Mouse (Mus musculus) forebrain, embryonic 16.5 days (tissue): Measurements from ENCODE around the gene Gnl2. TPM values are rescaled to one million over a fixed set of nuclear protein-coding genes. Genes with fewer than 3 reads are reported as not detected.

ENCODE experiments used
- ATAC-seq: fragments of 200-750 bp; cut with Nextera tagmentation; 2 replicates; pipeline ENCODE4 v1.8.0; 2017; ENCODE audit warnings: mild to moderate bottlenecking, moderate library complexity
- H3K27ac ChIP-seq: fragments of 300-500 bp; sonication (generic); 2 replicates; pipeline ENCODE4 v1.5.1; 2014; ENCODE audit warnings: low read length, control low read depth
- H3K27me3 ChIP-seq: fragments of 300-500 bp; sonication (generic); replicated peaks from 2 replicates; pipeline ENCODE4 v1.6.1; 2014; ENCODE audit warnings: low read length; ENCODE audit not compliant: control insufficient read depth, insufficient read depth
- H3K36me3 ChIP-seq: fragments of 300-500 bp; sonication (generic); 2 replicates; pipeline ENCODE4 v1.6.1; 2014; ENCODE audit not compliant: control insufficient read depth, insufficient read depth
- H3K4me1 ChIP-seq: fragments of 300-500 bp; sonication (generic); replicated peaks from 2 replicates; pipeline ENCODE4 v1.6.1; 2014; ENCODE audit warnings: low read length; ENCODE audit not compliant: control insufficient read depth, insufficient read depth
- H3K4me2 ChIP-seq: fragments of 300-500 bp; sonication (generic); 2 replicates; pipeline ENCODE4 v1.6.1; 2014; ENCODE audit warnings: mild to moderate bottlenecking, low read length, control low read depth
- H3K4me3 ChIP-seq: fragments of 300-500 bp; sonication (generic); replicated peaks from 2 replicates; pipeline ENCODE4 v1.5.1; 2014; ENCODE audit warnings: mild to moderate bottlenecking, low read length, control low read depth
- H3K9ac ChIP-seq: fragments of 300-500 bp; sonication (generic); replicated peaks from 2 replicates; pipeline ENCODE4 v1.6.1; 2014; ENCODE audit warnings: low read depth, low read length, control low read depth
- H3K9me3 ChIP-seq: fragments of 300-500 bp; sonication (generic); 2 replicates; pipeline ENCODE4 v1.6.1; 2016; ENCODE audit warnings: low read length; ENCODE audit not compliant: control insufficient read depth
- WGBS: fragments of 180-500 bp; shearing (Covaris S2); extraction: QIAGEN DNeasy Blood & Tissue Kit; methylation state at CpG from one replicate; pipeline ENCODE4 v1.1.7; 2014; 5-methylcytosine and 5-hydroxymethylcytosine counted together
- polyA plus RNA-seq: library from polyadenylated mRNA; unstranded; fragments of >200 nt; fragmentation: Nextera tagmentation; extraction: Ambion mirVana; gene quantifications from 2 replicates; pipeline ENCODE4 v1.2.1, GENCODE M21; 2015

The Gnl2 gene
- polyA plus RNA-seq, 1 experiment from 2014 or later: 107 TPM

GRCm38 (mm10) chr4:125065517-125066307 is 49.3 kb downstream of the Gnl2 start, which contains the start of gene Dnali1:
Dnali1 (minus strand) TSS chr4:125065703.
- Histone ChIP-seq H3K4me3 (peak within 1 kb of the TSS; percentile 74), H3K4me1 (peaks cover 16% of the 10 kb centered on the region), H3K4me2 (peak within 1 kb of the TSS; percentile 94), H3K27me3 (no peaks in the 10 kb centered on the region), H3K27ac (no peak within 1 kb of the TSS), H3K9me3 (no peaks in the 10 kb centered on the region), H3K9ac (peak within 1 kb of the TSS; percentile 72), H3K36me3 (peaks cover 1% of the 10 kb centered on the region; the same call in 1 of the 2 replicates)
- WGBS: 2% methylated on average over 26 of the region's 26 CpGs
- ATAC-seq: peak; percentile 39; the same call in 1 of the 2 replicates

- no peaks in the 10 kb centered on the region for H3K27me3 ChIP-seq
- H3K9me3 ChIP-seq: no peaks in the 10 kb centered on the region
- under 1% methylated on average over 77 of the region's 78 CpGs for WGBS
- H3K4me1 ChIP-seq: peaks cover 16% of the 10 kb centered on the region
- peak within 1 kb of the TSS; percentile 94 for H3K4me2 ChIP-seq
- peak within 1 kb of the TSS; percentile 74 for H3K4me3 ChIP-seq
- ATAC-seq: peak; percentile 97
- H3K9ac ChIP-seq: peak within 1 kb of the TSS; percentile 72
- no peak within 1 kb of the TSS for H3K27ac ChIP-seq
- peaks cover 11% of the 10 kb centered on the region; the same call in 1 of the 2 replicates for H3K36me3 ChIP-seq
Observed at GRCm38 (mm10) chr4:125066490-125067370, 50.3 kb downstream of the Gnl2 start, which contains the start of gene Snip1. Snip1 (plus strand) TSS chr4:125066672.

GRCm38 (mm10) chr4:125077700-125078099 is 61.3 kb downstream of the Gnl2 start:
- H3K9ac ChIP-seq: no peak overlapping the region
- ATAC-seq: no peak
- H3K36me3 ChIP-seq: peaks cover 15% of the 10 kb centered on the region
- no peaks in the 10 kb centered on the region for H3K27me3 ChIP-seq
- no peak overlapping the region for H3K4me3 ChIP-seq
- 92% methylated on average over 2 of the region's 2 CpGs for WGBS
- H3K4me1 ChIP-seq: no peaks in the 10 kb centered on the region
- no peak overlapping the region for H3K4me2 ChIP-seq
- no peaks in the 10 kb centered on the region for H3K9me3 ChIP-seq
- H3K27ac ChIP-seq: no peak overlapping the region

GRCm38 (mm10) chr4:125078698-125079097 is 62.3 kb downstream of the Gnl2 start:
- Histone ChIP-seq H3K36me3 (peaks cover 6% of the 10 kb centered on the region; the same call in 1 of the 2 replicates), H3K27ac (no peak overlapping the region), H3K27me3 (no peaks in the 10 kb centered on the region), H3K4me3 (no peak overlapping the region), H3K9ac (no peak overlapping the region), H3K4me1 (no peaks in the 10 kb centered on the region; the same call in 1 of the 2 replicates), H3K9me3 (no peaks in the 10 kb centered on the region), H3K4me2 (no peak overlapping the region)
- no peak for ATAC-seq
- 91% methylated on average over 2 of the region's 2 CpGs for WGBS

GRCm38 (mm10) chr4:125084403-125085345 is 68.3 kb downstream of the Gnl2 start, which contains the start of gene Meaf6:
Meaf6 (plus strand) TSS chr4:125085134.
- Histone ChIP-seq H3K9ac (peak within 1 kb of the TSS; percentile 94), H3K27ac (peak within 1 kb of the TSS; percentile 99), H3K4me3 (peak within 1 kb of the TSS; percentile 88), H3K27me3 (no peaks in the 10 kb centered on the region), H3K9me3 (no peaks in the 10 kb centered on the region), H3K4me1 (peaks cover 20% of the 10 kb centered on the region), H3K36me3 (peaks cover 9% of the 10 kb centered on the region; the same call in 1 of the 2 replicates), H3K4me2 (peak within 1 kb of the TSS; percentile 92)
- WGBS: 2% methylated on average over 63 of the region's 63 CpGs
- ATAC-seq: peak; percentile 91

- ATAC-seq: peak; percentile 92
- peak overlapping the region; percentile 99 for H3K27ac ChIP-seq
- H3K36me3 ChIP-seq: peaks cover 12% of the 10 kb centered on the region
- peak overlapping the region; percentile 88 for H3K4me3 ChIP-seq
- no peaks in the 10 kb centered on the region for H3K27me3 ChIP-seq
- no peaks in the 10 kb centered on the region for H3K9me3 ChIP-seq
- H3K4me2 ChIP-seq: peak overlapping the region; percentile 62
- peaks cover 20% of the 10 kb centered on the region for H3K4me1 ChIP-seq
- peak overlapping the region; percentile 94 for H3K9ac ChIP-seq
- under 1% methylated on average over 43 of the region's 45 CpGs for WGBS
Observed at GRCm38 (mm10) chr4:125085346-125085841, 69.0 kb downstream of the Gnl2 start.

- H3K4me3 ChIP-seq: no peak overlapping the region
- ATAC-seq: no peak
- H3K36me3 ChIP-seq: peaks cover 23% of the 10 kb centered on the region
- H3K4me1 ChIP-seq: no peaks in the 10 kb centered on the region
- H3K4me2 ChIP-seq: no peak overlapping the region
- no peaks in the 10 kb centered on the region for H3K27me3 ChIP-seq
- whole genome bisulfite sequencing: 90% methylated on average over 5 of the region's 5 CpGs
- no peaks in the 10 kb centered on the region for H3K9me3 ChIP-seq
- H3K27ac ChIP-seq: no peak overlapping the region
- H3K9ac ChIP-seq: no peak overlapping the region
Observed at GRCm38 (mm10) chr4:125093031-125093430, 76.6 kb downstream of the Gnl2 start.

GRCm38 (mm10) chr4:125096066-125096465 is 79.7 kb downstream of the Gnl2 start:
- H3K4me1 ChIP-seq: peaks cover 3% of the 10 kb centered on the region; the same call in 1 of the 2 replicates
- WGBS: 92% methylated on average over 5 of the region's 5 CpGs
- no peaks in the 10 kb centered on the region for H3K9me3 ChIP-seq
- H3K27me3 ChIP-seq: no peaks in the 10 kb centered on the region
- H3K4me2 ChIP-seq: no peak overlapping the region
- ATAC-seq: no peak
- no peak overlapping the region for H3K4me3 ChIP-seq
- peaks cover 9% of the 10 kb centered on the region for H3K36me3 ChIP-seq
- no peak overlapping the region for H3K27ac ChIP-seq
- no peak overlapping the region for H3K9ac ChIP-seq
